Mouse (Mus musculus): ENCODE data around the gene Tenm2. TPM values are rescaled to one million over a fixed set of nuclear protein-coding genes. Genes with fewer than 3 reads are reported as not detected.

Tenm2 gene
- polyA plus RNA-seq, 1 experiment from 2014 or later, result 0.16 TPM

GRCm38 (mm10) chr11:36173076-36173690 is 1062.6 kb downstream of the Tenm2 start:
- ATAC-seq, result no peak
- Histone ChIP-seq H3K4me1 (ENCODE audit: insufficient read depth, low read depth, low read length) (no peaks in the 10 kb centered on the region), H3K4me3 (ENCODE audit: low read depth, low read length) (no peak overlapping the region), H3K36me3 (ENCODE audit: insufficient read depth, low read length) (no peaks in the 10 kb centered on the region), H3K9me3 (ENCODE audit: low read length) (no peaks in the 10 kb centered on the region), H3K4me2 (replicated peaks; ENCODE audit: low read depth, low read length) (no peak overlapping the region), H3K27ac (ENCODE audit: low read length) (no peak overlapping the region), H3K9ac (replicated peaks; ENCODE audit: low read depth) (no peak overlapping the region), H3K27me3 (replicated peaks; ENCODE audit: insufficient read depth, low read length) (no peaks in the 10 kb centered on the region)
- no peak for TF ChIP-seq EP300 (IDR thresholded peaks at IDR 0.05)
- no peak for TF ChIP-seq CTCF (IDR thresholded peaks at IDR 0.05)
- DNase-seq (ENCODE audit: low spot score), result no peak
- 56% methylated on average over 11 of the region's 11 CpGs for WGBS

GRCm38 (mm10) chr11:36172520-36172919 is 1063.2 kb downstream of the Tenm2 start:
- H3K4me1 ChIP-seq (ENCODE audit: insufficient read depth, low read depth, low read length), result no peaks in the 10 kb centered on the region
- DNase-seq (ENCODE audit: low spot score) (no peak), ATAC-seq (no peak)
- no peak overlapping the region for H3K9ac ChIP-seq (replicated peaks; ENCODE audit: low read depth)
- 59% methylated on average over 6 of the region's 6 CpGs for WGBS
- no peak overlapping the region for H3K4me3 ChIP-seq (ENCODE audit: low read depth, low read length)
- H3K27me3 ChIP-seq (replicated peaks; ENCODE audit: insufficient read depth, low read length), result no peaks in the 10 kb centered on the region
- H3K9me3 ChIP-seq (ENCODE audit: low read length), result no peaks in the 10 kb centered on the region
- H3K36me3 ChIP-seq (ENCODE audit: insufficient read depth, low read length), result no peaks in the 10 kb centered on the region
- no peak overlapping the region for H3K27ac ChIP-seq (ENCODE audit: low read length)
- no peak overlapping the region for H3K4me2 ChIP-seq (replicated peaks; ENCODE audit: low read depth, low read length)
- TF ChIP-seq CTCF (IDR thresholded peaks at IDR 0.05) (no peak), EP300 (IDR thresholded peaks at IDR 0.05) (no peak)

GRCm38 (mm10) chr11:36171991-36172390 is 1063.8 kb downstream of the Tenm2 start:
- no peak overlapping the region for H3K27ac ChIP-seq (ENCODE audit: low read length)
- WGBS, result 83% methylated on average over 7 of the region's 7 CpGs
- H3K4me3 ChIP-seq (ENCODE audit: low read depth, low read length), result no peak overlapping the region
- no peaks in the 10 kb centered on the region for H3K4me1 ChIP-seq (ENCODE audit: insufficient read depth, low read depth, low read length)
- no peak overlapping the region for H3K4me2 ChIP-seq (replicated peaks; ENCODE audit: low read depth, low read length)
- TF ChIP-seq CTCF (IDR thresholded peaks at IDR 0.05) (no peak), EP300 (IDR thresholded peaks at IDR 0.05) (no peak)
- H3K36me3 ChIP-seq (ENCODE audit: insufficient read depth, low read length), result no peaks in the 10 kb centered on the region
- H3K27me3 ChIP-seq (replicated peaks; ENCODE audit: insufficient read depth, low read length), result no peaks in the 10 kb centered on the region
- ATAC-seq, result no peak
- H3K9me3 ChIP-seq (ENCODE audit: low read length), result no peaks in the 10 kb centered on the region
- no peak overlapping the region for H3K9ac ChIP-seq (replicated peaks; ENCODE audit: low read depth)
- no peak for DNase-seq (ENCODE audit: low spot score)

GRCm38 (mm10) chr11:36171221-36171620 is 1064.5 kb downstream of the Tenm2 start:
- no peaks in the 10 kb centered on the region for H3K9me3 ChIP-seq (ENCODE audit: low read length)
- no peak overlapping the region for H3K9ac ChIP-seq (replicated peaks; ENCODE audit: low read depth)
- no peaks in the 10 kb centered on the region for H3K36me3 ChIP-seq (ENCODE audit: insufficient read depth, low read length)
- no peak for DNase-seq (ENCODE audit: low spot score)
- ATAC-seq, result no peak
- H3K27me3 ChIP-seq (replicated peaks; ENCODE audit: insufficient read depth, low read length), result no peaks in the 10 kb centered on the region
- H3K4me2 ChIP-seq (replicated peaks; ENCODE audit: low read depth, low read length), result no peak overlapping the region
- TF ChIP-seq EP300 (IDR thresholded peaks at IDR 0.05), result no peak
- TF ChIP-seq CTCF (IDR thresholded peaks at IDR 0.05), result no peak
- no peak overlapping the region for H3K4me3 ChIP-seq (ENCODE audit: low read depth, low read length)
- WGBS, result 92% methylated on average over 12 of the region's 12 CpGs
- no peak overlapping the region for H3K27ac ChIP-seq (ENCODE audit: low read length)
- H3K4me1 ChIP-seq (ENCODE audit: insufficient read depth, low read depth, low read length), result no peaks in the 10 kb centered on the region

DNA sequence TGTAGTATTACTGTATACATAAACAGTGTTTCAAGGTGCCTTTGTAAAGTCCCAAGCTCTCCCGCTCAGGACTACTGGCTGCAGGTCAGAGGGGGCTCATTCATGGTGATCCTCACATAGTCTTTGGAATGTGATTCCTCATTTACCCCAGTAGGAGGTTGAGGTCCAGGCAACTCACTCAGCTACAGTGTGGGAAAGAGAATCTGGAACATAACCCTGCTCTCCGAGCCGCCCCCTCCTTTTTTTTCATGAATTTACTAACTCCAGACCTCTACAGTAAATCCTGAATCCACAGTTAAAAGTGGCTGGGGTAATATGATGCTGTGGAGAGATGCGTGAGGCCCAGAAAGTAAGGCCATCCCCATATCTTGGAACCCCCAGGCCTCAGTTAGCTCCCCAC is 1066.0 kb downstream of the Tenm2 start:
- no peak overlapping the region for H3K4me3 ChIP-seq (ENCODE audit: low read depth, low read length)
- no peak overlapping the region for H3K9ac ChIP-seq (replicated peaks; ENCODE audit: low read depth)

GRCm38 (mm10) chr11:36168921-36169537 is 1066.7 kb downstream of the Tenm2 start:
- WGBS, result 48% methylated on average over 6 of the region's 6 CpGs
- Histone ChIP-seq H3K9me3 (ENCODE audit: low read length) (no peaks in the 10 kb centered on the region), H3K27me3 (replicated peaks; ENCODE audit: insufficient read depth, low read length) (no peaks in the 10 kb centered on the region), H3K4me2 (replicated peaks; ENCODE audit: low read depth, low read length) (no peak overlapping the region), H3K36me3 (ENCODE audit: insufficient read depth, low read length) (no peaks in the 10 kb centered on the region), H3K27ac (ENCODE audit: low read length) (no peak overlapping the region), H3K4me3 (ENCODE audit: low read depth, low read length) (no peak overlapping the region), H3K9ac (replicated peaks; ENCODE audit: low read depth) (no peak overlapping the region), H3K4me1 (ENCODE audit: insufficient read depth, low read depth, low read length) (no peaks in the 10 kb centered on the region)
- DNase-seq (ENCODE audit: low spot score) (peak; percentile 88), ATAC-seq (peak; percentile 91)
- TF ChIP-seq EP300 (IDR thresholded peaks at IDR 0.05) (peak; percentile 36; the same call in 1 of the 2 replicates), CTCF (IDR thresholded peaks at IDR 0.05) (no peak)

More for the DNA sequence above, 1066.0 kb downstream of the Tenm2 start:
- no peak overlapping the region for H3K4me2 ChIP-seq (replicated peaks; ENCODE audit: low read depth, low read length)
- no peak overlapping the region for H3K27ac ChIP-seq (ENCODE audit: low read length)
- no peaks in the 10 kb centered on the region for H3K4me1 ChIP-seq (ENCODE audit: insufficient read depth, low read depth, low read length)
- H3K27me3 ChIP-seq (replicated peaks; ENCODE audit: insufficient read depth, low read length), result no peaks in the 10 kb centered on the region
- no peak for DNase-seq (ENCODE audit: low spot score)
- H3K36me3 ChIP-seq (ENCODE audit: insufficient read depth, low read length), result no peaks in the 10 kb centered on the region
- no peak for ATAC-seq
- WGBS, result 91% methylated on average over 4 of the region's 4 CpGs
- TF ChIP-seq CTCF (IDR thresholded peaks at IDR 0.05) (no peak), EP300 (IDR thresholded peaks at IDR 0.05) (no peak)
- no peaks in the 10 kb centered on the region for H3K9me3 ChIP-seq (ENCODE audit: low read length)

All from lung, postnatal 0 days (tissue).